Mouse (Mus musculus): ENCODE measurements at regions not wholly inside any gene's neighbourhood (a gene's known extent, or its start where the extent isn't known, plus 50 kb on each side); places are given as distances from the start of the nearest gene placed in this dataset.

GRCm38 (mm10) chrX:42431851-42432635, 57.4 kb upstream of the Tex13c2 start:
- DNase-seq (ENCODE audit: low read depth, low spot score), result no peak
